ENCODE assay signal across 31 mouse cellular contexts in genomic region chr11:4115407-4115806, GRCm38 (mm10). TPM values are rescaled to one million over a fixed set of nuclear protein-coding genes. Genes with fewer than 3 reads are reported as not detected.
A peak's percentile ranks its signal among the peaks of the same experiment; 100 is the strongest.
DNase-seq lines count a peak whose midpoint lies in the region; ATAC-seq and TF ChIP-seq lines count a peak whose summit lies in the region.
"Had no signal": no experiment of that assay in that cellular context is flagged by ENCODE, and none has a peak within 500 bp of the region (broad histone marks: within the 10 kb centered on the region; RNA-seq: fewer than 3 reads in every experiment).

No protein-coding gene starts in this region.

- H3K79me2 ChIP-seq in liver, adult 2 months (ENCODE audit: control insufficient read depth, insufficient read depth, low read length) = peaks cover 11% of the 10 kb centered on the region; the same call in 1 of the 2 replicates
- no peaks in the 10 kb centered on the region for H3K79me2 ChIP-seq in myocyte (ENCODE audit: control insufficient read depth, insufficient read depth)

- TF ChIP-seq CTCF in layer of hippocampus, adult 2 months (conservative IDR thresholded peaks at IDR 0.05) = no peak
- no peak for TF ChIP-seq CTCF in liver, adult 2 months (IDR thresholded peaks at IDR 0.05; ENCODE audit: low read depth, low read length)

- H3K9me3 ChIP-seq in liver, embryonic 12.5 days (replicated peaks) = no peaks in the 10 kb centered on the region
- H3K9me3 ChIP-seq: embryonic facial prominence, embryonic 13.5 days; embryonic facial prominence, embryonic 15.5 days; forebrain, embryonic 10.5 days; forebrain, embryonic 12.5 days; G1E had no signal

- peaks cover 14% of the 10 kb centered on the region; the same call in 1 of the 2 replicates for H3K36me3 ChIP-seq in liver, adult 2 months (ENCODE audit: control insufficient read depth, insufficient read depth, low read length)
- H3K36me3 ChIP-seq in liver, embryonic 12.5 days = no peaks in the 10 kb centered on the region
- H3K36me3 ChIP-seq in myocyte (ENCODE audit: control insufficient read depth, insufficient read depth) = peaks cover 6% of the 10 kb centered on the region
- H3K36me3 ChIP-seq: forebrain, embryonic 10.5 days; forebrain, embryonic 12.5 days had no signal

- no peak overlapping the region for H3K4me2 ChIP-seq in liver, embryonic 12.5 days
- H3K4me2 ChIP-seq in myocyte (ENCODE audit: low read depth) = peak overlapping the region; percentile 96
- H3K4me2 ChIP-seq: embryonic facial prominence, embryonic 13.5 days; embryonic facial prominence, embryonic 15.5 days; forebrain, embryonic 12.5 days had no signal

- peak overlapping the region; percentile 99 for H3K27ac ChIP-seq in layer of hippocampus, adult 2 months
- peak overlapping the region; percentile 86 for H3K27ac ChIP-seq in liver, adult 2 months (replicated peaks; ENCODE audit: insufficient read depth, low read depth, low read length)
- no peak overlapping the region for H3K27ac ChIP-seq in liver, embryonic 12.5 days
- H3K27ac ChIP-seq: embryonic facial prominence, embryonic 13.5 days; embryonic facial prominence, embryonic 15.5 days; forebrain, embryonic 10.5 days; forebrain, embryonic 12.5 days had no signal

- no peak for DNase-seq in layer of hippocampus, adult 2 months (ENCODE audit: low spot score in 2 of 2)
- no peak for DNase-seq in layer of hippocampus, adult 9-10 months (ENCODE audit: low spot score)
- DNase-seq in liver, adult 2 months (ENCODE audit: extremely low read depth, low read depth, low spot score) = peak; percentile 34
- DNase-seq in right cerebral cortex, adult 18-20 months = peak; percentile 64
- no peak for DNase-seq in right cerebral cortex, postnatal 10 days (ENCODE audit: low spot score in 2 of 2)
- DNase-seq in Muller cell, postnatal 12 days (ENCODE audit: inconsistent ontology term) = no peak
- DNase-seq: adrenal gland, adult 8-10 months; adrenal gland, postnatal 14 days; adrenal gland, postnatal 36 days; B cell, adult 2 months; cerebellum, adult 11 months; cerebellum, adult 18-20 months; cerebellum, adult 8-10 months; cerebellum, adult 9-11 months; cerebellum, postnatal 14 days; cerebellum, postnatal 36 days; embryo, embryonic 11 days had no signal

- no peak overlapping the region for H3ac ChIP-seq in myocyte (ENCODE audit: control insufficient read depth, insufficient read length)

- H3K9ac ChIP-seq in liver, adult 2 months (ENCODE audit: low read depth, low read length) = peak overlapping the region; percentile 71
- no peak overlapping the region for H3K9ac ChIP-seq in liver, embryonic 12.5 days
- H3K9ac ChIP-seq: embryonic facial prominence, embryonic 13.5 days; embryonic facial prominence, embryonic 15.5 days; forebrain, embryonic 12.5 days had no signal

- ATAC-seq in liver, embryonic 12.5 days = no peak
- ATAC-seq: activated CD4-positive, CD25-positive, alpha-beta regulatory T cell, adult 4 months; CD4-positive, CD25-positive, alpha-beta regulatory T cell, adult 4 months; forebrain, embryonic 14.5 days; forebrain, embryonic 16.5 days; Patski had no signal

- no peaks in the 10 kb centered on the region for H3K27me3 ChIP-seq in liver, adult 2 months (ENCODE audit: control insufficient read depth, insufficient read depth, low read length)
- peaks cover 46% of the 10 kb centered on the region for H3K27me3 ChIP-seq in liver, embryonic 12.5 days (replicated peaks)
- no peaks in the 10 kb centered on the region for H3K27me3 ChIP-seq in myocyte (ENCODE audit: control insufficient read depth, insufficient read depth, insufficient read length)
- H3K27me3 ChIP-seq: CH12.LX, Patski had no signal

- H3K4me1 ChIP-seq in liver, adult 2 months (ENCODE audit: control insufficient read depth, insufficient read depth, low read length) = peaks cover 32% of the 10 kb centered on the region
- peaks cover 43% of the 10 kb centered on the region for H3K4me1 ChIP-seq in liver, embryonic 12.5 days

- 30% methylated on average over 4 of the region's 4 CpGs for WGBS in liver, adult 2 months
- 86% methylated on average over 4 of the region's 4 CpGs for WGBS in liver, embryonic 12.5 days (ENCODE audit: insufficient replicate concordance)

- peak overlapping the region; percentile 93 for H3K4me3 ChIP-seq in layer of hippocampus, adult 2 months
- peak overlapping the region; percentile 45 for H3K4me3 ChIP-seq in liver, adult 2 months (ENCODE audit: insufficient read depth, low read depth, low read length)
- no peak overlapping the region for H3K4me3 ChIP-seq in liver, embryonic 12.5 days
- no peak overlapping the region for H3K4me3 ChIP-seq in myocyte
- H3K4me3 ChIP-seq: embryonic facial prominence, embryonic 13.5 days; embryonic facial prominence, embryonic 15.5 days; erythroblast, embryonic 14.5 days; forebrain, embryonic 10.5 days; forebrain, embryonic 12.5 days had no signal

- TF ChIP-seq POLR2A in liver, adult 2 months (IDR thresholded peaks at IDR 0.05; ENCODE audit: extremely low read depth, insufficient read depth, low read length) = no peak
- TF ChIP-seq POLR2A in myocyte (IDR thresholded peaks at IDR 0.05; ENCODE audit: insufficient read length, low read depth) = no peak

TF ChIP-seq in myocyte, 11 proteins besides CTCF, POLR2A, EP300 and RAD21:
- TF ChIP-seq TCF3 (IDR thresholded peaks at IDR 0.05; ENCODE audit: insufficient read length, low read depth) (no peak), POLR2AphosphoS2 (IDR thresholded peaks at IDR 0.05; ENCODE audit: insufficient read length, low read depth) (no peak), MYOG (IDR thresholded peaks at IDR 0.05; ENCODE audit: control insufficient read depth in 1 of 3, insufficient read depth in 1 of 3, insufficient read length in 2 of 3, low read depth in 2 of 3) (no peak), TCF12 (IDR thresholded peaks at IDR 0.05; ENCODE audit: insufficient read depth, poor library complexity, severe bottlenecking) (no peak), CEBPB (IDR thresholded peaks at IDR 0.05; ENCODE audit: insufficient read depth, poor library complexity, severe bottlenecking) (no peak), REST (IDR thresholded peaks at IDR 0.05; ENCODE audit: insufficient read depth, insufficient read length) (no peak), MAX (IDR thresholded peaks at IDR 0.05; ENCODE audit: low read depth) (no peak), SRF (IDR thresholded peaks at IDR 0.05; ENCODE audit: control insufficient read depth, insufficient read length, low read depth) (no peak), MYOD1 (IDR thresholded peaks at IDR 0.05; ENCODE audit: control insufficient read depth in 1 of 3, insufficient read length in 2 of 3, low read depth in 2 of 3) (no peak), E2F4 (IDR thresholded peaks at IDR 0.05; ENCODE audit: insufficient read depth) (no peak)
TF ChIP-seq in myocyte: peak in this region for 0.

RNA-seq across cellular contexts. Expression of gene Sec14l2, which starts 7.8 kb away (rescaled TPM):
- 10 to 100 TPM; 62.8 to 67.6 TPM for total RNA-seq in layer of hippocampus, adult 2 months (2021)
- 302 and 310 TPM in 2 replicates for total RNA-seq in liver, adult 2 months (2014; rRNA removed)
- polyA plus RNA-seq in liver, adult 2 months (2012; rRNA removed) = 349 and 371 TPM in 2 replicates
- polyA plus RNA-seq in liver, embryonic 12.5 days (2016; fragmentation: Nextera tagmentation; extraction: Ambion mirVana) = 5.4 and 5.9 TPM in 2 replicates
- 10.9 TPM for polyA plus RNA-seq in myocyte (2012; fragmentation: generic; extraction: Trizol)

RNA-seq across cellular contexts. Expression of gene Rnf215, which starts 19.6 kb away (rescaled TPM):
- 10 to 100 TPM; 33.8 to 35.6 TPM for total RNA-seq in layer of hippocampus, adult 2 months (2021)
- 10.3 and 10.8 TPM in 2 replicates for total RNA-seq in liver, adult 2 months (2014; rRNA removed)
- 11.3 and 13.1 TPM in 2 replicates for polyA plus RNA-seq in liver, adult 2 months (2012; rRNA removed)
- polyA plus RNA-seq in liver, embryonic 12.5 days (2016; fragmentation: Nextera tagmentation; extraction: Ambion mirVana) = 9.7 and 10.6 TPM in 2 replicates
- polyA plus RNA-seq in myocyte (2012; fragmentation: generic; extraction: Trizol) = 18.1 TPM

RNA-seq across cellular contexts. Expression of gene Mtfp1, which starts 20.2 kb away (rescaled TPM):
- total RNA-seq in layer of hippocampus, adult 2 months (2021) = 100 to 1,000 TPM; 115 to 119 TPM
- total RNA-seq in liver, adult 2 months (2014; rRNA removed) = 16.6 and 23.4 TPM in 2 replicates
- 39.2 and 41.5 TPM in 2 replicates for polyA plus RNA-seq in liver, adult 2 months (2012; rRNA removed)
- polyA plus RNA-seq in liver, embryonic 12.5 days (2016; fragmentation: Nextera tagmentation; extraction: Ambion mirVana) = 32.2 and 35.9 TPM in 2 replicates
- polyA plus RNA-seq in myocyte (2012; fragmentation: generic; extraction: Trizol) = 21.1 TPM

RNA-seq across cellular contexts. Expression of gene Ccdc157, which starts 44.7 kb away (rescaled TPM):
- total RNA-seq in layer of hippocampus, adult 2 months (2021) = 10 to 100 TPM; 12.2 to 12.8 TPM
- total RNA-seq in liver, adult 2 months (2014; rRNA removed) = 4.0 and 4.5 TPM in 2 replicates
- polyA plus RNA-seq in liver, adult 2 months (2012; rRNA removed) = 6.5 and 9.3 TPM in 2 replicates
- polyA plus RNA-seq in liver, embryonic 12.5 days (2016; fragmentation: Nextera tagmentation; extraction: Ambion mirVana) = 1.4 and 1.5 TPM in 2 replicates
- 5.6 TPM for polyA plus RNA-seq in myocyte (2012; fragmentation: generic; extraction: Trizol)

RNA-seq across cellular contexts. Expression of gene Sf3a1, which starts 44.7 kb away (rescaled TPM):
- 10 to 100 TPM; 72.3 to 74.1 TPM for total RNA-seq in layer of hippocampus, adult 2 months (2021)
- total RNA-seq in liver, adult 2 months (2014; rRNA removed) = 4.3 and 4.6 TPM in 2 replicates
- 10.0 and 12.2 TPM in 2 replicates for polyA plus RNA-seq in liver, adult 2 months (2012; rRNA removed)
- 41.7 and 42.1 TPM in 2 replicates for polyA plus RNA-seq in liver, embryonic 12.5 days (2016; fragmentation: Nextera tagmentation; extraction: Ambion mirVana)
- 47.0 TPM for polyA plus RNA-seq in myocyte (2012; fragmentation: generic; extraction: Trizol)

Comparison
In these comparisons a context has a peak if more than half of its experiments do, and no peak if none do; other contexts are left out.
1. DNase-seq: peak in liver, adult 2 months (single experiment) and right cerebral cortex, adult 18-20 months (single experiment); none in layer of hippocampus, adult 2 months (0 of 2), layer of hippocampus, adult 9-10 months (single experiment), right cerebral cortex, postnatal 10 days (0 of 2) and Muller cell, postnatal 12 days (single experiment).
2. H3K4me3 ChIP-seq: peak in layer of hippocampus, adult 2 months (single experiment) and liver, adult 2 months (single experiment); none in liver, embryonic 12.5 days (single experiment) and myocyte (single experiment).
3. RNA of gene Sec14l2, which starts 7.8 kb away (polyA plus RNA-seq): 349 to 371 TPM in liver, adult 2 months; 10.9 TPM in myocyte (single experiment) and 5.4 to 5.9 TPM in liver, embryonic 12.5 days; every median in the first group is over 10 times any median in the second.